Mouse (Mus musculus) myocyte (in vitro differentiated cells): ENCODE measurements around the gene Psmd11. TPM values are rescaled to one million over a fixed set of nuclear protein-coding genes. Genes with fewer than 3 reads are reported as not detected.

Experiments used
- H3K27me3 ChIP-seq: one replicate; pipeline ENCODE4 v1.6.1; 2011; ENCODE audit not compliant: control insufficient read depth, insufficient read depth, insufficient read length
- H3K36me3 ChIP-seq: one replicate; pipeline ENCODE4 v1.6.1; 2011; ENCODE audit not compliant: control insufficient read depth, insufficient read depth
- H3K4me2 ChIP-seq: one replicate; pipeline ENCODE4 v1.6.1; 2011; ENCODE audit warnings: low read depth, control low read depth
- H3K4me3 ChIP-seq: one replicate; pipeline ENCODE4 v1.5.1; 2011; ENCODE audit warnings: mild to moderate bottlenecking, control low read depth, moderate library complexity
- H3K79me2 ChIP-seq: one replicate; pipeline ENCODE4 v1.6.1; 2011; ENCODE audit not compliant: control insufficient read depth, insufficient read depth
- H3ac ChIP-seq: one replicate; pipeline ENCODE4 v1.6.1; 2011; ENCODE audit not compliant: control insufficient read depth, insufficient read length
- CEBPB ChIP-seq: IDR thresholded peaks from 2 replicates; pipeline ENCODE4 v1.6.1; 2011; ENCODE audit warnings: mild to moderate bottlenecking, moderate library complexity; ENCODE audit not compliant: poor library complexity, insufficient read depth, severe bottlenecking
- E2F4 ChIP-seq: IDR thresholded peaks from one replicate; pipeline ENCODE4 v1.6.1; 2011; ENCODE audit warnings: mild to moderate bottlenecking, control low read depth, moderate library complexity; ENCODE audit not compliant: insufficient read depth
- MAX ChIP-seq: IDR thresholded peaks from one replicate; pipeline ENCODE4 v1.6.1; 2011; ENCODE audit warnings: low read depth, mild to moderate bottlenecking, control low read depth
- MYOD1 ChIP-seq, 3 experiments: IDR thresholded peaks; one replicate each; pipeline ENCODE4 v1.6.1; 2011; ENCODE audit warnings: control low read depth in 2 of 3, low read depth in 2 of 3, mild to moderate bottlenecking in 2 of 3, moderate library complexity in 1 of 3; ENCODE audit not compliant: insufficient read length in 2 of 3, control insufficient read depth in 1 of 3
- MYOG ChIP-seq, 3 experiments: IDR thresholded peaks; one replicate each; pipeline ENCODE4 v1.6.1; 2011; ENCODE audit warnings: control low read depth in 2 of 3, low read depth in 2 of 3, mild to moderate bottlenecking in 2 of 3; ENCODE audit not compliant: insufficient read length in 2 of 3, control insufficient read depth in 1 of 3, insufficient read depth in 1 of 3
- POLR2A ChIP-seq: IDR thresholded peaks from one replicate; pipeline ENCODE4 v1.6.1; 2011; ENCODE audit warnings: low read depth, mild to moderate bottlenecking, control low read depth, moderate library complexity; ENCODE audit not compliant: insufficient read length
- POLR2AphosphoS2 ChIP-seq: IDR thresholded peaks from one replicate; pipeline ENCODE4 v1.6.1; 2011; ENCODE audit warnings: low read depth, control low read depth; ENCODE audit not compliant: insufficient read length
- REST ChIP-seq: IDR thresholded peaks from one replicate; pipeline ENCODE4 v1.6.1; 2011; ENCODE audit warnings: mild to moderate bottlenecking, control low read depth, moderate library complexity; ENCODE audit not compliant: insufficient read depth, insufficient read length
- SRF ChIP-seq: IDR thresholded peaks from one replicate; pipeline ENCODE4 v1.6.1; 2011; ENCODE audit warnings: low read depth; ENCODE audit not compliant: control insufficient read depth, insufficient read length
- TCF12 ChIP-seq: IDR thresholded peaks from one replicate; pipeline ENCODE4 v1.6.1; 2011; ENCODE audit warnings: mild to moderate bottlenecking, control low read depth; ENCODE audit not compliant: poor library complexity, insufficient read depth, severe bottlenecking
- TCF3 ChIP-seq: IDR thresholded peaks from one replicate; pipeline ENCODE4 v1.6.1; 2011; ENCODE audit warnings: low read depth, control low read depth; ENCODE audit not compliant: insufficient read length
- USF1 ChIP-seq: IDR thresholded peaks from one replicate; pipeline ENCODE4 v1.6.1; 2011; ENCODE audit warnings: low read depth, mild to moderate bottlenecking, control low read depth, moderate library complexity
- polyA plus RNA-seq: library from polyadenylated mRNA; unstranded; fragments of >200 nt; fragmentation: generic; extraction: Trizol; gene quantifications from one replicate; pipeline ENCODE4 v1.2.1, GENCODE M21; 2012; ENCODE audit warnings: missing spikeins

The Psmd11 gene
- polyA plus RNA-seq, 1 experiment, result 74.9 TPM

GRCm38 (mm10) chr11:80490831-80491230, 62.4 kb downstream of the Psmd11 start:
- H3K27me3 ChIP-seq, result no peaks in the 10 kb centered on the region
- no peak overlapping the region for H3K4me3 ChIP-seq
- H3K4me2 ChIP-seq, result peak overlapping the region; percentile 82
- H3K79me2 ChIP-seq, result no peaks in the 10 kb centered on the region
- TF ChIP-seq MYOG (IDR thresholded peaks at IDR 0.05; ENCODE audit: control insufficient read depth in 1 of 3, insufficient read depth in 1 of 3, insufficient read length in 2 of 3, low read depth in 2 of 3) (peak in 1 of 3 experiments; percentile 11), SRF (no peak), MYOD1 (IDR thresholded peaks at IDR 0.05; ENCODE audit: control insufficient read depth in 1 of 3, insufficient read length in 2 of 3, low read depth in 2 of 3) (peak in 1 of 3 experiments; percentile 43)
- H3ac ChIP-seq, result no peak overlapping the region
- no peaks in the 10 kb centered on the region for H3K36me3 ChIP-seq

DNA sequence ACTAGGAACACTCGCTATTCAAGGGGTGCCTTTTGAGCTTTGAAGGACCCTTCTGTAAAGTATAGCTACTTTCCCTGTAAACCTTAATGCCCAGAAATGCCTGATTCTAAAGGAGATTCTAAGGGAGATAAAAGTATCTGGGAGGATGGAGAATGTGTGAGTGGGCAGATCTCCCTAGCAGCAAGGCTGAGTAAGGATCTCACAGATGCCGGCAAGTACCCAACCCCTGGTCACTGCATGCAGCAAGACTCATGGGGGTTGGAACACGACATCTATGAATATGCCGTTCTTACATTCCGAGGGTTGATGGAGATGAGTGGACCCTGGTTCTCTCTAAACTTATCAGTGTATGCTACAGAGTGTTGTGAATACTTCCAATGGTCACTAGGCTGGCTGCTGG, 64.8 kb downstream of the Psmd11 start:
- Histone ChIP-seq H3K4me2 (no peak overlapping the region), H3K4me3 (no peak overlapping the region), H3K79me2 (no peaks in the 10 kb centered on the region), H3ac (no peak overlapping the region), H3K27me3 (no peaks in the 10 kb centered on the region), H3K36me3 (no peaks in the 10 kb centered on the region)
- TF ChIP-seq MAX (no peak), MYOD1 (IDR thresholded peaks at IDR 0.05; ENCODE audit: control insufficient read depth in 1 of 3, insufficient read length in 2 of 3, low read depth in 2 of 3) (no peak), USF1 (no peak), TCF3 (no peak), TCF12 (no peak), POLR2A (no peak)

GRCm38 (mm10) chr11:80494852-80495251, 66.4 kb downstream of the Psmd11 start:
- Histone ChIP-seq H3ac (no peak overlapping the region), H3K4me3 (no peak overlapping the region), H3K79me2 (no peaks in the 10 kb centered on the region), H3K36me3 (no peaks in the 10 kb centered on the region), H3K4me2 (no peak overlapping the region), H3K27me3 (no peaks in the 10 kb centered on the region)
- TF ChIP-seq MYOG (IDR thresholded peaks at IDR 0.05; ENCODE audit: control insufficient read depth in 1 of 3, insufficient read depth in 1 of 3, insufficient read length in 2 of 3, low read depth in 2 of 3) (no peak), SRF (no peak), TCF3 (no peak), E2F4 (no peak), TCF12 (no peak), MYOD1 (IDR thresholded peaks at IDR 0.05; ENCODE audit: control insufficient read depth in 1 of 3, insufficient read length in 2 of 3, low read depth in 2 of 3) (no peak)

DNA sequence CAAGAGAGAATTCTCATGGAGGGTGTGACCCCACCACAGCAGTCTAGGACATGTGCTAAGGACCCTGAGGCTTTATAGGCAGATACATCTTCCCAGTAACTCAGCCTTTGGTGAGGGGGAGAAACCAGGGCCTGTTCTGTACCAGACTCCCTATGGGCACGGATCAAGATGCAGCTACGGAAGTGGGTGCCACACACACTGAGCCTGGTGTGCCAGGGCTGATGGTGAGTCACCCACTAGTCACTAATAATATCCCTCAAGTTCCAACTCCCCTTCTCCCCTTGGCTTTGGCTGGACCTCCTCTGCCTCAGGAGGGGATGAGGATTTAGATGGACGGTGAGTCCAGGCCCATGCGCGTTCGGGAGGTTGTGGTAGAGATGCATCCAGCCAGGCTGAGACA, 67.6 kb downstream of the Psmd11 start:
- H3K4me2 ChIP-seq, result peak overlapping the region; percentile 87
- TF ChIP-seq E2F4, result no peak
- TF ChIP-seq MAX, result no peak
- peak in 1 of 3 experiments; percentile 52 for TF ChIP-seq MYOD1 (IDR thresholded peaks at IDR 0.05; ENCODE audit: control insufficient read depth in 1 of 3, insufficient read length in 2 of 3, low read depth in 2 of 3)
- peak; percentile 28 for TF ChIP-seq POLR2A
- peak in 1 of 3 experiments; percentile 29 for TF ChIP-seq MYOG (IDR thresholded peaks at IDR 0.05; ENCODE audit: control insufficient read depth in 1 of 3, insufficient read depth in 1 of 3, insufficient read length in 2 of 3, low read depth in 2 of 3)
- TF ChIP-seq REST, result no peak
- no peak for TF ChIP-seq POLR2AphosphoS2
- TF ChIP-seq USF1, result no peak
- TF ChIP-seq SRF, result no peak
- no peak for TF ChIP-seq CEBPB
- TF ChIP-seq TCF3, result no peak
- TF ChIP-seq TCF12, result no peak
- no peak overlapping the region for H3K4me3 ChIP-seq
- no peaks in the 10 kb centered on the region for H3K79me2 ChIP-seq
- no peaks in the 10 kb centered on the region for H3K27me3 ChIP-seq
- no peaks in the 10 kb centered on the region for H3K36me3 ChIP-seq
- H3ac ChIP-seq, result no peak overlapping the region

DNA sequence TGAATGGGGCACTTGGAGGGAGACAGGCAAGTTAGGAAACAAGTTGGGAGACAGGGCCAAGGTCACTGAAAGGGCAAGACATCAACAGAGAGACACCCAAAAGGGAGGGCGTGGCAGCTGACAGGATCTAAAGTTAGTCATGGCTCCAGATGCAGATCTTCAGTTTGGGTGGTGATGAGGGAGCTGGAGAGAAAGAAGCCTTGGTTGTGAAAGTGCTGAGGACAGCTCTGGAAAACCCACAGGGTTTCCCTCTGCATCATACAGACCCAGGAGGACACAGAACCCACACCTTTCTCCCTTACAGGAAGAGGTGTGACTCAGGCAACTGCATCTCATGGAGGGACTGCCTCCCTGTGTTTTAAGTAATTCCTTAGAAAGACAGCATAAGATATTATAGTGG, 68.2 kb downstream of the Psmd11 start:
- Histone ChIP-seq H3K4me2 (peak overlapping the region; percentile 87), H3ac (no peak overlapping the region), H3K4me3 (no peak overlapping the region), H3K36me3 (no peaks in the 10 kb centered on the region), H3K27me3 (no peaks in the 10 kb centered on the region), H3K79me2 (no peaks in the 10 kb centered on the region)
- TF ChIP-seq MYOD1 (IDR thresholded peaks at IDR 0.05; ENCODE audit: control insufficient read depth in 1 of 3, insufficient read length in 2 of 3, low read depth in 2 of 3), result peak in 1 of 3 experiments; percentile 48
- no peak for TF ChIP-seq TCF12
- no peak for TF ChIP-seq SRF
- TF ChIP-seq USF1, result no peak
- TF ChIP-seq POLR2A, result no peak
